Mouse (Mus musculus): ENCODE data around the gene Rgl1.

DNA sequence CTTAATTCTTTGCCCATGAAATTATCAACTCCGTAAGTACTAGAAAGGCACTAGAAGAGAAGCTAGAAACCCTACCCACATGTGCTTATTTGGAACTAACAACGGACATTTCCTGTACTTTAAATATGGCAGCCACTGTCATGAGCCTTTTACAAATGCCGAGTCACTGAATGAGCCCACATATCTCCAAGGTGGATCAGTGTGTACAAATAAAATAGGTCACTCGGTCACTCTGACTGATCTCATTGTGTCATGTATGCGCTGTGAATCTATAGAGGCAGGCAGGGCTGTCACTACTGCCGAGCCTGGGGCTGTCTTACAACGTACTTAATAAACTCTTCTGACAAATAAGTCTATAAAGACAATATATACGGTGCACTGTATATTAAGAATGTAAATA is 181.2 kb downstream of the Rgl1 start:
- no peak for TF ChIP-seq CTCF (conservative IDR thresholded peaks at IDR 0.05; ENCODE audit: low read length)
- no peak for TF ChIP-seq POU5F1 (IDR thresholded peaks at IDR 0.05; ENCODE audit: borderline replicate concordance, low read length)
- no peak for TF ChIP-seq NANOG (IDR thresholded peaks at IDR 0.05; ENCODE audit: borderline replicate concordance, low read length)
